Mouse (Mus musculus) MEL-GATA-1-ER (cell line): ENCODE measurements around the gene Dhx30.

Source experiments
- DNase-seq: peaks from one replicate; pipeline ENCODE4 v3.0.0-alpha.2; 2012; ENCODE audit warnings: low read depth; ENCODE audit errors: extremely low read depth

Gene Dhx30

DNA sequence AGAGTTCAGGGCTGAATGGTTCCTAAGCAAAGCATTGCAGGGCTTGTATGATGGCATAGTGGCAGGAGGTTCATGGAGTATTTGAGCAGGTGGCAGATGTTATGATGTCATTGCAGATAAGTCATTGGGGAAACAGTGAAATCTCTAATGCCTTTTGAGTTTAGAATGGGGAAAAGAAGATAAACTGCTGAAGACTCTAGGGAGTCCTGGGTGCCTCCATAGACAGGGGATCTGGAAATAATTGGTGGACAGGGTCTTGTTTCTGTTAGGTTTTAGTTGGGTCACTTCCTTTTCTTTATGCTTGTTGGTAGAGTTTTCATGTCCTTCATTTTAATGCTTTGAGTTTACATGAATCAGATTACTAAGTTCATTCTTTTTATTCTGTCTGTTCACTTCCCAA is 70.4 kb downstream of the Dhx30 start:
- DNase-seq: no peak

DNA sequence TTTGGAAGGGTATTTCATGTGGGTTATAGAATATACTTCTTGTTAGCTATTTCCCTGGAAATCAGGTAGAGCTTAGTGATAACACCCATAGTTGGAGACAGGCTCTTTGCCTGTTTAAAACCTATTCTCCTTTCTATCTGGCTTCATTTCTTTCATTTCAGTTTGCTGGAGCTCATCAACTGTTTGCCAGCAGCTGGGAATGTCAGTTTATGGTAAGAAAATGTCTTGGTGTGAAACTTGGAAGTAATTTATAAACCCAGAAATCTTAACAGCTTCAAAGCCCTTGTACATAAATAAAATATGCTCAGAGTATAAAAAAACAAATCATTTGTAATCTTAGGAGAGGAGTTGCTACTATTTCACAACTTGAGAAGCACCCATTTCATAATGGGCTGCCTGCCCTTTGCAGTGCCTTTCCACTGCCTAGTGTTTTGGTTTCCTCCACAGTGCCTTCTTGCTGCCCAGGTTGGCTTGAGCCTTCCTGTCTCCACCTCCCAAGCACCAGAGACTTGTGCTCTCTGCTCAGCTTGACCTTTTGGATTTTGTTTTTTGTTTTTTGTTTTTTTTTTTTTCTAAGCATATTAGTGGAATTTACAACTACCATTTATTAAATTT is 71.8 kb downstream of the Dhx30 start:
- no peak for DNase-seq

DNA sequence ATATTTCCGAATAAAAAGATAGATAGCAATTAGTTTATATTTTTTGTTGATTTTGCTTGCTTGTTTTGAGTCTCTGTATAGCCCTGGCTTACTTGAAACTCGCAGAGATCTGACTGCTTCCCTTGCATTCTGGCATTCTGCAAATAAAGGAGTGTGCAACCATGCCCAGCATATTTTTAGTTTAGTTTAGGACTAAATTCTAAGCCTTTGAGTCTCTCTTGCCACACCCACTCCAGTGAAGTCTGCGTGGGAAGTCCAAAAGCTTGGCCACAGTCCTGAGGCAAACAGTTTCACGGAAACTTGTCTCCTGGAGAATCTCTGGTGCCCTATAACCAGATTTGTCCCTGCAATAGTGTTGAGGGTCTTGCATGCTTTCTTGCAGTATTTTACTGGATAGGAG is 73.3 kb downstream of the Dhx30 start:
- no peak for DNase-seq

DNA sequence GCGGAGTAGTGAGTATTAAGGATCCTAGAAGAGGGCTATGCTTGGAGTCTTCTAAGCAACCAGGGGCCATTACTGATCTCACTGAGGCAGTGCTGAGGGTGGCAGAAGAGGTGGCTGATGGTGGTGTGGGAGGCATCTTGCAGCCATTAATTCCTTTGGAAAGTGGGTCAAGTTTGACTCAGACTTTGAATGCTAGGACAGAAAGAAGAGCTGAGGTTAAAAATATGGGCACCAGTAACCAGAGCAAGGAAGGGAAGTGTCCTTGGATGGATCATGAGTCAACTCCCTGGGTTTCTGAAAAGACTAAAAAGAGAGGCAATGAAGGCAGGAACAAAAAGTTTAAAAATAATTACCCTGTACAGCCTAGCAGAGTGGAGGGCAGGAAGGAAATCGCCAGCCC is 79.1 kb downstream of the Dhx30 start:
- DNase-seq: no peak

DNA sequence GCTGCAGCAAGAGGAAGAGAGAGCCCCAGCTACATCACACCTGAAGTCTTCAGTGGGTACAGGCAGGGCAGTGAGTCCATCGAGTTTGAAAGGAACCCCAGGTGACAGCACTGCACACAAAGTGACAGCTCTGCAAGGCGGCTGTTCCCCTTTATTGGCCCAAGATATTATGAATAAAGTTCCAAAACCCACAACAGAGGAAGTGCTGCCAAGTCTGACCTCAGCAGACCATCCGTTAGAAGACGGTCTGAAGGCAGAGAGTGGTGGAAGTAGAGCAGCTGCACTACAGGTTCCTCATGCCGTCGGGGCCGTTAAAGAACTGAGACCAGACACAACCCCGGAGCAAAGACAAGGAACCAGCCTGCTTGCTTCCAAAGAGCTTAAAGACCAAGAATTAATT is 79.7 kb downstream of the Dhx30 start:
- peak; percentile 12 for DNase-seq

DNA sequence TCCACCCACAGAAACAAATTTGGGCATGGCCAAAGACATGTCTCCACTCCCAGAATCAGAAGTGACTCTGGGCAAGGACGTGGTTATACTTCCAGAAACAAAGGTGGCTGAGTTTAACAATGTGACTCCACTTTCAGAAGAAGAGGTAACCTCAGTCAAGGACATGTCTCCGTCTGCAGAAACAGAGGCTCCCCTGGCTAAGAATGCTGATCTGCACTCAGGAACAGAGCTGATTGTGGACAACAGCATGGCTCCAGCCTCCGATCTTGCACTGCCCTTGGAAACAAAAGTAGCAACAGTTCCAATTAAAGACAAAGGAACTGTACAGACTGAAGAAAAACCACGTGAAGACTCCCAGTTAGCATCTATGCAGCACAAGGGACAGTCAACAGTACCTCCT is 82.5 kb downstream of the Dhx30 start:
- DNase-seq: no peak
